Mouse (Mus musculus): ENCODE data around the gene Agtpbp1. TPM values are rescaled to one million over a fixed set of nuclear protein-coding genes. Genes with fewer than 3 reads are reported as not detected.

Agtpbp1 gene
- total and polyA plus RNA-seq, 2 experiments from 2014 or later: 70.8 to 129 TPM

DNA sequence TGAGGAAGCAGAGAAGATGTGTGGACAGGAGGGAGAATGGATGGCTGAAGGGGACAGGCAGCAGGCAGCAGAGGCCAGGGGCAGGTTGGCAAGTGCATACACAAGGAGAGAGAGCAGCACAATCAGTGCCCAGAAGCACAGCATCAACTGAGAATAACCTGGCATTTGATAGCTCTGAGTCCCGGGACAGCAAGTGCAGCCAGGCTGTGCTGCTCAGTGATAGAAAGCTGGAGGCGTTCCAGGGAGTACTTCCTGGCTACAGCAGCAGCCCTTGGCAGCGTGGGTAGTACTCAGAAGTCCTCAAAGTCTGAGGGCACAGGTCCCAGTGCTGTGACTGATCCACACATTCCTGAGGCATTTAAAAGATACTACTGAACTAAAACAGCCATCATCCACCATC is 117.4 kb downstream of the Agtpbp1 start:
- H3K4me1 ChIP-seq (ENCODE audit: insufficient read depth, low read length): no peaks in the 10 kb centered on the region
- 55% methylated on average over 3 of the region's 3 CpGs for WGBS
- DNase-seq (ENCODE audit: low spot score) (peak; percentile 76), ATAC-seq (ENCODE audit: low FRiP score) (no peak)
- TF ChIP-seq CTCF (IDR thresholded peaks at IDR 0.05): no peak
- no peaks in the 10 kb centered on the region for H3K27me3 ChIP-seq (ENCODE audit: insufficient read depth, low read length)
- H3K36me3 ChIP-seq (ENCODE audit: insufficient read depth, low read length): peaks cover 26% of the 10 kb centered on the region; the same call in 1 of the 2 replicates
- no peaks in the 10 kb centered on the region for H3K9me3 ChIP-seq (ENCODE audit: low read length)
- H3K9ac ChIP-seq (replicated peaks; ENCODE audit: low read length, poor library complexity, severe bottlenecking): no peak overlapping the region
- H3K4me2 ChIP-seq (ENCODE audit: low read depth, low read length, poor library complexity, severe bottlenecking): no peak overlapping the region
- no peak overlapping the region for H3K27ac ChIP-seq (ENCODE audit: low read depth, low read length)
- H3K4me3 ChIP-seq (ENCODE audit: low read depth, low read length): no peak overlapping the region

DNA sequence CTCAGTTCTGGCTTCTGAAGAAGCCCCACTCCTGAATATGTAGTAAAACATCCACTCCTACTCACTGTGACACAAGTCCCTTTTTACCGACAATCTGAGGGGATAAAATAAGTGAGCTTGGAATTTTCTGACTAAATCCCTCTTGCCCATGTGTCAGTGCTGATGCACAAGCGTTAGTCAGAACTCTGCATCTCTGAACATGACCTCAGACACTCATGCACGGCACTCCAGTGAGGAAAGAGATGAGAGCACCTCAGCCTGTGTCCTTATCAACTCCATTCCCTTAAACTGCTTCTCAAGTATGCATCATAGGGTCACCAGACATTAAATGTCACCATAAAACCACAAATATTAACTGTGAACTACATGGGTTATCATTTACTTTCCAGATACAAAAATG is 124.1 kb downstream of the Agtpbp1 start:
- Histone ChIP-seq H3K9me3 (ENCODE audit: low read length) (no peaks in the 10 kb centered on the region), H3K4me1 (ENCODE audit: insufficient read depth, low read length) (no peaks in the 10 kb centered on the region), H3K27ac (ENCODE audit: low read depth, low read length) (no peak overlapping the region), H3K4me2 (ENCODE audit: low read depth, low read length, poor library complexity, severe bottlenecking) (no peak overlapping the region), H3K36me3 (ENCODE audit: insufficient read depth, low read length) (peaks cover 18% of the 10 kb centered on the region), H3K9ac (replicated peaks; ENCODE audit: low read length, poor library complexity, severe bottlenecking) (no peak overlapping the region), H3K4me3 (ENCODE audit: low read depth, low read length) (no peak overlapping the region), H3K27me3 (ENCODE audit: insufficient read depth, low read length) (no peaks in the 10 kb centered on the region)
- ATAC-seq (ENCODE audit: low FRiP score) (no peak), DNase-seq (ENCODE audit: low spot score) (no peak)
- WGBS: 88% methylated on average over 3 of the region's 3 CpGs
- TF ChIP-seq CTCF (IDR thresholded peaks at IDR 0.05): no peak

DNA sequence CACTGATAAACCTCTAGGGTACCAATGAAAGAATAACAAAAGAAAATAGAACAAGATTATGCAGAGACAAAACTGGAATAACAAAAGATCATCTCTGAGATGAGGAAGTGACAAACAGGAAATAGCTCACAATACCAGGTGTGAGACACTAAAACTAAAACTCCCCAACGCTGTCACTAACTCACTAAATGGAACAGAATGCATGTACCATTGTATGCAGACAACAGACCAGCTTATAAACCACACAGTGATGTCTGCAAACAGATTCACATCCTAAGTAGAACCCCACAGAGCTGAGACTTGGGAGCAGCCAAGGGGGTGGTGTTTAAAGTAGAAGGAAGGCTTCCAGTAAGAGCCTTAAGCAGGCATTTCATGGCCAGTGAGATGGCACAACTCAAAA is 128.8 kb downstream of the Agtpbp1 start:
- Histone ChIP-seq H3K36me3 (ENCODE audit: insufficient read depth, low read length) (peaks cover under 1% of the 10 kb centered on the region; the same call in 1 of the 2 replicates), H3K9ac (replicated peaks; ENCODE audit: low read length, poor library complexity, severe bottlenecking) (no peak overlapping the region), H3K9me3 (ENCODE audit: low read length) (no peaks in the 10 kb centered on the region), H3K4me3 (ENCODE audit: low read depth, low read length) (no peak overlapping the region), H3K4me2 (ENCODE audit: low read depth, low read length, poor library complexity, severe bottlenecking) (no peak overlapping the region), H3K4me1 (ENCODE audit: insufficient read depth, low read length) (no peaks in the 10 kb centered on the region), H3K27me3 (ENCODE audit: insufficient read depth, low read length) (no peaks in the 10 kb centered on the region), H3K27ac (ENCODE audit: low read depth, low read length) (no peak overlapping the region)
- DNase-seq (ENCODE audit: low spot score) (no peak), ATAC-seq (ENCODE audit: low FRiP score) (no peak)
- 93% methylated on average over 1 of the region's 1 CpGs for WGBS
- no peak for TF ChIP-seq CTCF (IDR thresholded peaks at IDR 0.05)

DNA sequence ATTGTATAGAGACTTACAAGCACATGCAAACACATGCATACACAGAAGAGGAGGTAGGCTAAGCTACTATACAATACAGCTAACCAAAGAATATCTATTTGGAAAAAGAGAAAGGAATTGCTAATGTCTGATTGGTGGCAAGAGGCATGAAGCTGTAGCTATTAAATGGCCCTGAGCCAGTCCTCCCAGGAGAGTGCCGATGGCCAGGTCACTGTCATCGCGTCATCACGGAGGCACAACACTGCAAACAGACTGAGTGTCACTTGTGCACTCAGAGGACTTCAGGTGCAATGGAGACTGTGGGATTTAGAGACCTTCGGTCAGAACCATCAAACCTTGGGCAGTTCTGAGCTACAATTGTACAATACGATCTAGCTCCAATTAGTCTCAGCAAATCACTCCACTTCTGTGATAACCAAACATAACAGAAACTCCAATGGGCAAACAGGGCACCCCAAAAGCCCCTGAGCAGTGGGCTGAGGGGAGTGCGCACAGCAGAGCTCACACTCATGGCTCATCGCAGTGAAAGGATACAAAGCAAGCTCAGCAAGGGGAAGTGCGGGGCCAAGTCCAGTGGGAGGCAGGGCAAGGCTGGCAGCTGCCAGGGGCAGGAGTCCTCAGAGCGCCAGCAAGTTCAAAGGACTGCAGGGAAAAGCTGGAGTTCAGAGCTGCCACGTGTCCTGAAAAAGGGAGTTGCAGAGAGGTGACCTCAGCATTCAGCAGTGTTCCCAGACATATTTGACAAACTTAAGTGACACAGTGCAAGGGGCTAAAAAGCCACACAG is 130.8 kb downstream of the Agtpbp1 start:
- Histone ChIP-seq H3K27ac (ENCODE audit: low read depth, low read length) (no peak overlapping the region), H3K9me3 (ENCODE audit: low read length) (no peaks in the 10 kb centered on the region), H3K36me3 (ENCODE audit: insufficient read depth, low read length) (peaks cover 4% of the 10 kb centered on the region; the same call in 1 of the 2 replicates), H3K27me3 (ENCODE audit: insufficient read depth, low read length) (no peaks in the 10 kb centered on the region), H3K9ac (replicated peaks; ENCODE audit: low read length, poor library complexity, severe bottlenecking) (no peak overlapping the region), H3K4me3 (ENCODE audit: low read depth, low read length) (no peak overlapping the region), H3K4me1 (ENCODE audit: insufficient read depth, low read length) (no peaks in the 10 kb centered on the region), H3K4me2 (ENCODE audit: low read depth, low read length, poor library complexity, severe bottlenecking) (no peak overlapping the region)
- DNase-seq (ENCODE audit: low spot score) (no peak), ATAC-seq (ENCODE audit: low FRiP score) (no peak)
- WGBS: 77% methylated on average over 11 of the region's 11 CpGs
- TF ChIP-seq CTCF (IDR thresholded peaks at IDR 0.05): no peak

DNA sequence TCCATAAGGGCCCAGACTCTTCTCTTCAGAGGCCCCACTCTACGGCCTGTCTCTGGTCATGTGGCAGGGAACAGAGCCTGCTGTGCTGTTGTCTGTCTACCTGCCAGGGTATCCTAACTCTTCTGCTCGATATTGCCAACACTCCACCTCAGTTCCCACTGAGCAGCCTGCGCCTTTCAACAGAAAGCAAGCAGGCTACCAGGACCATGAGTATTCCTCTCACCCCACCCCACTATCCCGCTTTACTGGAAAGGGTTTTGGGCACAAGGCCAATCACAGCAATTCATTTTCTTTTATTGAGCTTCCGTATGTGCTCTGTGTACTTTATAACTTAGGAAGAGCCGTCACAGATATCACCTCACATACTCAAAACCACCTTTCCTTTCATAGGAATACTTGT is 131.4 kb downstream of the Agtpbp1 start:
- peaks cover 4% of the 10 kb centered on the region; the same call in 1 of the 2 replicates for H3K36me3 ChIP-seq (ENCODE audit: insufficient read depth, low read length)

DNA sequence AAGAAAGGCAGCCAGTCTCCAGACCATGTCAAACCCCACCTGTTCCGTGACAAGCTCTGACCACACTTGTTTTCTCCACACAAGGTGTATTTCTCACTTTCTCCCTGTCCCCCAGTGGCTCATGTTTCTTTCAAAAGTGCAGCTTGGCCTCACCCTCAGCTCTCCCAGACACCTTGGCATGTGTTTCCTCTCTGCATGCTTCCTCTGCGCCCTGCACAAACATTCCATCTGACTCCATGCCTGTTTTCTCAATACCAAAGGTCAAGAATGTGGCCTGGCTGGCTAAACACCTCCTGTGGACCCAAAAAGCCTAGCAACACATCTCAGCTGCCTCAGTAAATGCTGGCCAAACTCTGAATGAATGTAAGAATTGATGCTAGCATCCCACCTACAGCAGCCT is 132.0 kb downstream of the Agtpbp1 start:
- no peak overlapping the region for H3K27ac ChIP-seq (ENCODE audit: low read depth, low read length)
- no peak for TF ChIP-seq CTCF (IDR thresholded peaks at IDR 0.05)
- H3K4me2 ChIP-seq (ENCODE audit: low read depth, low read length, poor library complexity, severe bottlenecking): no peak overlapping the region
- no peak overlapping the region for H3K9ac ChIP-seq (replicated peaks; ENCODE audit: low read length, poor library complexity, severe bottlenecking)
- WGBS: 85% methylated on average over 2 of the region's 2 CpGs
- DNase-seq (ENCODE audit: low spot score): peak; percentile 22
- no peaks in the 10 kb centered on the region for H3K4me1 ChIP-seq (ENCODE audit: insufficient read depth, low read length)
- no peaks in the 10 kb centered on the region for H3K27me3 ChIP-seq (ENCODE audit: insufficient read depth, low read length)
- H3K36me3 ChIP-seq (ENCODE audit: insufficient read depth, low read length): peaks cover 4% of the 10 kb centered on the region; the same call in 1 of the 2 replicates
- no peak for ATAC-seq (ENCODE audit: low FRiP score)
- H3K4me3 ChIP-seq (ENCODE audit: low read depth, low read length): no peak overlapping the region
- H3K9me3 ChIP-seq (ENCODE audit: low read length): no peaks in the 10 kb centered on the region

More for the DNA sequence above, 131.4 kb downstream of the Agtpbp1 start:
- Histone ChIP-seq H3K4me1 (ENCODE audit: insufficient read depth, low read length) (no peaks in the 10 kb centered on the region), H3K9me3 (ENCODE audit: low read length) (no peaks in the 10 kb centered on the region), H3K27me3 (ENCODE audit: insufficient read depth, low read length) (no peaks in the 10 kb centered on the region), H3K4me3 (ENCODE audit: low read depth, low read length) (no peak overlapping the region), H3K4me2 (ENCODE audit: low read depth, low read length, poor library complexity, severe bottlenecking) (no peak overlapping the region), H3K27ac (ENCODE audit: low read depth, low read length) (no peak overlapping the region), H3K9ac (replicated peaks; ENCODE audit: low read length, poor library complexity, severe bottlenecking) (no peak overlapping the region)
- DNase-seq (ENCODE audit: low spot score) (no peak), ATAC-seq (ENCODE audit: low FRiP score) (no peak)
- no peak for TF ChIP-seq CTCF (IDR thresholded peaks at IDR 0.05)
- WGBS: 73% methylated on average over 6 of the region's 6 CpGs
